In genomic region chr2:144527821-144528174, GRCm38 (mm10) we compare ENCODE assay signal across 8 mouse cellular contexts. TPM values are rescaled to one million over a fixed set of nuclear protein-coding genes. Genes with fewer than 3 reads are reported as not detected.
DNase-seq lines count a peak whose midpoint lies in the region; ATAC-seq and TF ChIP-seq lines count a peak whose summit lies in the region.

No protein-coding gene starts in this region.

- peak overlapping the region; percentile 98 for H3K4me3 ChIP-seq in C2C12 (ENCODE audit: insufficient read depth, poor library complexity, severe bottlenecking)
- peak overlapping the region; percentile 91 for H3K4me3 ChIP-seq in forebrain, embryonic 14.5 days (ENCODE audit: low read depth, low read length)
- peak overlapping the region; percentile 77 for H3K4me3 ChIP-seq in liver, embryonic 15.5 days (replicated peaks)

- no peaks in the 10 kb centered on the region for H3K9me3 ChIP-seq in forebrain, embryonic 14.5 days (replicated peaks; ENCODE audit: control insufficient read depth, low read length)
- H3K9me3 ChIP-seq in liver, embryonic 15.5 days (replicated peaks): no peaks in the 10 kb centered on the region

- intact Hi-C loops in left cerebral cortex, postnatal 10 days (cut with DNase I): no loop called here

- WGBS in forebrain, embryonic 14.5 days: 0% methylated on average over 25 of the region's 25 CpGs
- WGBS in liver, embryonic 15.5 days (ENCODE audit: insufficient replicate concordance): under 1% methylated on average over 25 of the region's 25 CpGs

- H3K4me1 ChIP-seq in forebrain, embryonic 14.5 days (ENCODE audit: control insufficient read depth, insufficient read depth, low read length): peaks cover 8% of the 10 kb centered on the region; the same call in 1 of the 2 replicates
- peaks cover 23% of the 10 kb centered on the region for H3K4me1 ChIP-seq in liver, embryonic 15.5 days (replicated peaks)

- peak overlapping the region; percentile 97 for H3K27ac ChIP-seq in forebrain, embryonic 14.5 days (ENCODE audit: low read depth, low read length)
- peak overlapping the region; percentile 80 for H3K27ac ChIP-seq in liver, embryonic 15.5 days (replicated peaks)

- peak; percentile 31 for ATAC-seq in frontal cortex, adult (ENCODE audit: low TSS enrichment)
- peak; percentile 71 for ATAC-seq in forebrain, embryonic 14.5 days
- ATAC-seq in liver, embryonic 15.5 days (ENCODE audit: insufficient read depth): peak; percentile 35

- peak overlapping the region; percentile 80 for H3K4me2 ChIP-seq in forebrain, embryonic 14.5 days (ENCODE audit: low read length)
- H3K4me2 ChIP-seq in liver, embryonic 15.5 days: peak overlapping the region; percentile 95

- H3K36me3 ChIP-seq in C2C12 (ENCODE audit: control insufficient read depth, insufficient read depth): peaks cover 32% of the 10 kb centered on the region
- H3K36me3 ChIP-seq in forebrain, embryonic 14.5 days (ENCODE audit: control insufficient read depth, insufficient read depth, low read length): peaks cover 15% of the 10 kb centered on the region
- H3K36me3 ChIP-seq in liver, embryonic 15.5 days (replicated peaks): peaks cover 19% of the 10 kb centered on the region

- DNase-seq in frontal cortex, postnatal 14 days (ENCODE audit: low spot score in 2 of 2): no peak
- no peak for DNase-seq in forebrain, embryonic 14.5 days (ENCODE audit: low spot score)
- DNase-seq in left cerebral cortex, postnatal 10 days (ENCODE audit: extremely low spot score in 1 of 2, low spot score in 2 of 2): no peak
- DNase-seq in natural killer cell, adult 2 months (ENCODE audit: low spot score in 2 of 2): no peak
- DNase-seq in ovary, adult 18-20 months (ENCODE audit: low spot score): no peak

- H3K79me3 ChIP-seq in C2C12 (ENCODE audit: low read depth): peaks cover 23% of the 10 kb centered on the region

- TF ChIP-seq CTCF in C2C12 (IDR thresholded peaks at IDR 0.05; ENCODE audit: control insufficient read depth, insufficient read depth, insufficient read length): no peak

- no peaks in the 10 kb centered on the region for H3K27me3 ChIP-seq in C2C12 (ENCODE audit: control insufficient read depth, insufficient read depth, insufficient read length)
- 0 out of 2 replicates have a peak, but pooled peaks cover 5% of the 10 kb centered on the region for H3K27me3 ChIP-seq in forebrain, embryonic 14.5 days (replicated peaks; ENCODE audit: control insufficient read depth, insufficient read depth, low read length)
- H3K27me3 ChIP-seq in liver, embryonic 15.5 days: peaks cover 34% of the 10 kb centered on the region

- peak overlapping the region; percentile 90 for H3K9ac ChIP-seq in forebrain, embryonic 14.5 days (ENCODE audit: low read length)
- H3K9ac ChIP-seq in liver, embryonic 15.5 days: peak overlapping the region; percentile 84

- H3ac ChIP-seq in C2C12 (ENCODE audit: control insufficient read depth, insufficient read length, low read depth): peak overlapping the region; percentile 87

- H3K79me2 ChIP-seq in C2C12 (ENCODE audit: control insufficient read depth, insufficient read depth): peaks cover 32% of the 10 kb centered on the region

TF ChIP-seq in C2C12, 6 proteins besides CTCF, POLR2A, EP300 and RAD21:
- TF ChIP-seq MYOD1 (IDR thresholded peaks at IDR 0.05; ENCODE audit: control insufficient read depth, insufficient read length, low read depth) (no peak), FOSL1 (IDR thresholded peaks at IDR 0.05; ENCODE audit: insufficient read depth, low read length, poor library complexity, severe bottlenecking) (no peak), CEBPB (IDR thresholded peaks at IDR 0.05; ENCODE audit: low read depth) (no peak), USF1 (IDR thresholded peaks at IDR 0.05; ENCODE audit: low read depth) (no peak), MYOG (IDR thresholded peaks at IDR 0.05; ENCODE audit: control insufficient read depth, extremely low read depth, insufficient read length) (no peak), MAX (IDR thresholded peaks at IDR 0.05) (no peak)

RNA-seq across cellular contexts. Expression of gene Polr3f, which starts 0.3 kb away (rescaled TPM):
- polyA plus RNA-seq in C2C12 (2012; fragmentation: generic; extraction: Trizol): 5.6 TPM
- 24.4 and 27.5 TPM in 2 replicates for polyA plus RNA-seq in forebrain, embryonic 14.5 days (2014; fragmentation: Nextera tagmentation; extraction: Ambion mirVana)
- 7.4 and 8.0 TPM in 2 replicates for polyA plus RNA-seq in liver, embryonic 15.5 days (2015; fragmentation: Nextera tagmentation; extraction: Ambion mirVana)
- 10 to 100 TPM; 25.2 to 26.7 TPM for total RNA-seq in left cerebral cortex, postnatal 10 days (2021)

RNA-seq across cellular contexts. Expression of gene Dzank1, which starts 0.6 kb away (rescaled TPM):
- 0.16 TPM for polyA plus RNA-seq in C2C12 (2012; fragmentation: generic; extraction: Trizol)
- 4.3 and 5.1 TPM in 2 replicates for polyA plus RNA-seq in forebrain, embryonic 14.5 days (2014; fragmentation: Nextera tagmentation; extraction: Ambion mirVana)
- polyA plus RNA-seq in liver, embryonic 15.5 days (2015; fragmentation: Nextera tagmentation; extraction: Ambion mirVana): 0.01 and 0.03 TPM in 2 replicates
- 100 to 1,000 TPM; 102 to 109 TPM for total RNA-seq in left cerebral cortex, postnatal 10 days (2021)

RNA-seq across cellular contexts. Expression of gene Rbbp9, which starts 22.9 kb away (rescaled TPM):
- 6.0 TPM for polyA plus RNA-seq in C2C12 (2012; fragmentation: generic; extraction: Trizol)
- 65.0 and 71.1 TPM in 2 replicates for polyA plus RNA-seq in forebrain, embryonic 14.5 days (2014; fragmentation: Nextera tagmentation; extraction: Ambion mirVana)
- polyA plus RNA-seq in liver, embryonic 15.5 days (2015; fragmentation: Nextera tagmentation; extraction: Ambion mirVana): 10.0 and 10.3 TPM in 2 replicates
- 10 to 100 TPM; 24.4 to 26.5 TPM for total RNA-seq in left cerebral cortex, postnatal 10 days (2021)

RNA-seq across cellular contexts. Expression of gene Sec23b, which starts 28.2 kb away (rescaled TPM):
- polyA plus RNA-seq in C2C12 (2012; fragmentation: generic; extraction: Trizol): 60.4 TPM
- polyA plus RNA-seq in forebrain, embryonic 14.5 days (2014; fragmentation: Nextera tagmentation; extraction: Ambion mirVana): 71.1 and 73.1 TPM in 2 replicates
- 42.5 and 43.4 TPM in 2 replicates for polyA plus RNA-seq in liver, embryonic 15.5 days (2015; fragmentation: Nextera tagmentation; extraction: Ambion mirVana)
- total RNA-seq in left cerebral cortex, postnatal 10 days (2021): 10 to 100 TPM; 42.4 to 44.8 TPM
